ENCODE assay signal across 25 mouse cellular contexts in the genomic region with DNA sequence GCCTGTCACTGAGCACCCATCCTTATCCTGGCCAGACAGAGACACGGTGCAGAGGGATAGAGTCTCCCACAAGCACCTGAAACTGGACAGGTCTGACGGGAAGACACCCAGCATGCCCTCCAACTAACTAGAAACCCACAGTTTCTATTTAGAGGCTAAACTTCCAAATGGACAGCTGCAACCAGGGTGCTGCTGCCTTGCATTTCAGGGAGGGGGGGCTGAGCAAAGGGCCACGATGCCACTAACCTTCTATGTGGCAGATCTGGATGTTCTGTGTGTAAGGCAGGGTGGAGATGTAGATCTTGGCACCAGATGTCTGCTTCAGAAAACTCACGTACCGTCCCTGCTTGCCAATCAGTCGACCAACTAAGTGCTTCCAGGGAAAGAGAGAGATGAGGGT.
"Had no signal": no experiment of that assay in that cellular context is flagged by ENCODE, and none has a peak within 500 bp of the region (broad histone marks: within the 10 kb centered on the region; RNA-seq: fewer than 3 reads in every experiment).

No protein-coding gene starts in this region.

- H3K27ac ChIP-seq: heart, adult 2 months; hindbrain, embryonic 10.5 days; hindbrain, embryonic 12.5 days; hindbrain, embryonic 15.5 days; hindbrain, postnatal 0 days; kidney, embryonic 15.5 days; kidney, postnatal 0 days; limb, embryonic 13.5 days; limb, embryonic 15.5 days; liver, embryonic 12.5 days; liver, embryonic 14.5 days had no signal

- DNase-seq: gastrocnemius, postnatal 14 days; heart, adult 2 months; heart, postnatal 10 days; heart, postnatal 4 days; kidney, adult 2 months; kidney, adult 9 months; kidney, postnatal 14 days; kidney, postnatal 36 days; layer of hippocampus, adult 9-11 months; layer of hippocampus, postnatal 36 days; left cerebral cortex, postnatal 4 days had no signal

- H3K4me1 ChIP-seq: hindbrain, embryonic 12.5 days; kidney, embryonic 15.5 days had no signal

- ATAC-seq: hindbrain, postnatal 0 days; intestine, embryonic 16.5 days; liver, embryonic 12.5 days had no signal

- H3K27me3 ChIP-seq: heart, embryonic 13.5 days; heart, embryonic 15.5 days; hindbrain, embryonic 12.5 days; hindbrain, embryonic 15.5 days; kidney, embryonic 15.5 days; limb, embryonic 13.5 days; limb, embryonic 15.5 days; liver, embryonic 12.5 days had no signal

- H3K9ac ChIP-seq: hindbrain, embryonic 12.5 days; hindbrain, embryonic 15.5 days; kidney, embryonic 15.5 days; limb, embryonic 13.5 days; limb, embryonic 15.5 days; liver, embryonic 12.5 days; liver, embryonic 14.5 days had no signal

- H3K4me2 ChIP-seq: heart, embryonic 11.5 days; heart, embryonic 13.5 days; hindbrain, embryonic 12.5 days; hindbrain, embryonic 15.5 days; kidney, embryonic 15.5 days; limb, embryonic 15.5 days; liver, embryonic 12.5 days had no signal

- H3K4me3 ChIP-seq: heart, adult 2 months; heart, embryonic 13.5 days; hindbrain, embryonic 10.5 days; hindbrain, embryonic 12.5 days; hindbrain, embryonic 15.5 days; kidney, embryonic 15.5 days; limb, embryonic 13.5 days; limb, embryonic 15.5 days; liver, embryonic 12.5 days had no signal

- H3K9me3 ChIP-seq: heart, embryonic 13.5 days; heart, embryonic 15.5 days; hindbrain, embryonic 10.5 days; hindbrain, embryonic 12.5 days; hindbrain, embryonic 15.5 days; kidney, embryonic 15.5 days; limb, embryonic 13.5 days; limb, embryonic 15.5 days; liver, embryonic 12.5 days had no signal
